Comparison of ENCODE assay signal across 13 mouse cellular contexts in genomic region chr6:24108471-24108870, GRCm38 (mm10). TPM values are rescaled to one million over a fixed set of nuclear protein-coding genes. Genes with fewer than 3 reads are reported as not detected.
A peak's percentile ranks its signal among the peaks of the same experiment; 100 is the strongest.
DNase-seq lines count a peak whose midpoint lies in the region.
"Had no signal": no experiment of that assay in that cellular context is flagged by ENCODE, and none has a peak within 500 bp of the region (broad histone marks: within the 10 kb centered on the region; RNA-seq: fewer than 3 reads in every experiment).

No protein-coding gene starts in this region.

- peak; percentile 96 for DNase-seq in brain, adult 2 months (ENCODE audit: low read depth, low spot score)
- peak; percentile 63 to 72 for DNase-seq in cerebellum, adult 18-20 months
- DNase-seq in cerebellum, adult 9-11 months: peak; percentile 81
- DNase-seq in cerebellum, postnatal 36 days: peak; percentile 48 to 68
- no peak for DNase-seq in layer of hippocampus, postnatal 10 days (ENCODE audit: low spot score in 2 of 2)
- DNase-seq in spleen, adult 12 weeks (ENCODE audit: low spot score): no peak
- DNase-seq in layer of hippocampus, postnatal 25 days (ENCODE audit: extremely low spot score in 1 of 2, low spot score in 1 of 2): no peak
- DNase-seq: adrenal gland, postnatal 10 days; gastrocnemius, postnatal 10 days; heart, adult 18-20 months; kidney, adult 2 months had no signal

RNA-seq across cellular contexts. Expression of gene Slc13a1, which starts 59.4 kb away (rescaled TPM):
- under 1 TPM; 0.22 to 0.94 TPM for total RNA-seq in layer of hippocampus, postnatal 10 days (2021)
- total RNA-seq in layer of hippocampus, postnatal 25 days (2021): under 1 TPM; 0.22 to 0.31 TPM
- total RNA-seq: gastrocnemius, postnatal 10 days; heart, postnatal 25 days; MEL had no signal

Comparison
In these comparisons a context has a peak if more than half of its experiments do, and no peak if none do; other contexts are left out.
1. DNase-seq: peak in brain, adult 2 months (single experiment), cerebellum, adult 18-20 months (2 of 2), cerebellum, adult 9-11 months (single experiment) and cerebellum, postnatal 36 days (2 of 2); none in layer of hippocampus, postnatal 10 days (0 of 2), spleen, adult 12 weeks (single experiment) and layer of hippocampus, postnatal 25 days (0 of 2).